In genomic region chr9:71490076-71490475, GRCm38 (mm10) we compare ENCODE assay signal across 29 mouse cellular contexts. TPM values are rescaled to one million over a fixed set of nuclear protein-coding genes. Genes with fewer than 3 reads are reported as not detected.
DNase-seq lines count a peak whose midpoint lies in the region; ATAC-seq and TF ChIP-seq lines count a peak whose summit lies in the region.
"Had no signal": no experiment of that assay in that cellular context is flagged by ENCODE, and none has a peak within 500 bp of the region (broad histone marks: within the 10 kb centered on the region; RNA-seq: fewer than 3 reads in every experiment).

No protein-coding gene starts in this region.

- H3K27me3 ChIP-seq in hindbrain, embryonic 10.5 days (ENCODE audit: insufficient read depth, poor library complexity, severe bottlenecking) = peaks cover 7% of the 10 kb centered on the region; the same call in 1 of the 2 replicates
- peaks cover 10% of the 10 kb centered on the region; the same call in 1 of the 2 replicates for H3K27me3 ChIP-seq in hindbrain, embryonic 13.5 days
- H3K27me3 ChIP-seq in kidney, embryonic 16.5 days (ENCODE audit: insufficient read depth, low read length) = no peaks in the 10 kb centered on the region
- H3K27me3 ChIP-seq: embryonic facial prominence, embryonic 15.5 days; forebrain, embryonic 15.5 days; heart, embryonic 13.5 days; Patski had no signal

- H3K36me3 ChIP-seq in hindbrain, embryonic 10.5 days = no peaks in the 10 kb centered on the region
- no peaks in the 10 kb centered on the region for H3K36me3 ChIP-seq in hindbrain, embryonic 13.5 days
- H3K36me3 ChIP-seq in kidney, embryonic 16.5 days (ENCODE audit: insufficient read depth, low read length) = no peaks in the 10 kb centered on the region
- no peaks in the 10 kb centered on the region for H3K36me3 ChIP-seq in ES-E14 (ENCODE audit: control insufficient read depth, insufficient read depth, low read length, poor library complexity, severe bottlenecking)
- H3K36me3 ChIP-seq: embryonic facial prominence, embryonic 15.5 days; forebrain, embryonic 15.5 days; heart, embryonic 13.5 days; liver, embryonic 12.5 days had no signal

- no peak overlapping the region for H3K9ac ChIP-seq in hindbrain, embryonic 13.5 days
- no peak overlapping the region for H3K9ac ChIP-seq in kidney, embryonic 16.5 days (replicated peaks; ENCODE audit: low read length)
- peak overlapping the region; percentile 53; the same call in 1 of the 2 replicates for H3K9ac ChIP-seq in ES-E14 (ENCODE audit: insufficient read depth, low read depth, low read length, poor library complexity, severe bottlenecking)
- H3K9ac ChIP-seq: embryonic facial prominence, embryonic 15.5 days; forebrain, embryonic 15.5 days; heart, embryonic 13.5 days; liver, embryonic 12.5 days; liver, postnatal 0 days had no signal

- 36% methylated on average over 3 of the region's 3 CpGs for WGBS in hindbrain, embryonic 10.5 days
- 40% methylated on average over 3 of the region's 3 CpGs for WGBS in hindbrain, embryonic 13.5 days
- WGBS in kidney, embryonic 16.5 days = 35% methylated on average over 3 of the region's 3 CpGs

- DNase-seq in hindbrain, embryonic 10.5 days (ENCODE audit: low spot score) = no peak
- DNase-seq in kidney, postnatal 25 days = no peak
- DNase-seq in ES-E14 (ENCODE audit: low read depth, low spot score) = no peak
- peak; percentile 42 for DNase-seq in embryo, embryonic 9.5 days (ENCODE audit: extremely low spot score)
- no peak for DNase-seq in cerebellum, adult 11-12 months
- DNase-seq: adrenal gland, postnatal 25 days; cerebellum, adult 2 months; cerebellum, postnatal 25 days; gastrocnemius, postnatal 25 days; heart, adult 18-20 months; heart, postnatal 10 days; kidney, postnatal 4 days; left cerebral cortex, postnatal 4 days; liver, postnatal 0 days; lung, postnatal 36 days; right cerebral cortex, postnatal 25 days; thymus, adult 2 months; thymus, postnatal 4 days had no signal

- no peak overlapping the region for H3K4me3 ChIP-seq in hindbrain, embryonic 10.5 days
- no peak overlapping the region for H3K4me3 ChIP-seq in hindbrain, embryonic 13.5 days
- H3K4me3 ChIP-seq in kidney, embryonic 16.5 days (ENCODE audit: low read length) = no peak overlapping the region
- no peak overlapping the region for H3K4me3 ChIP-seq in ES-E14 (ENCODE audit: insufficient read depth in 1 of 2, low read depth in 1 of 2, low read length in 2 of 2, poor library complexity in 1 of 2, severe bottlenecking in 1 of 2)
- H3K4me3 ChIP-seq: embryonic facial prominence, embryonic 15.5 days; forebrain, embryonic 15.5 days; heart, embryonic 13.5 days; liver, embryonic 12.5 days had no signal

- H3K27ac ChIP-seq in hindbrain, embryonic 10.5 days = peak overlapping the region; percentile 80
- no peak overlapping the region for H3K27ac ChIP-seq in hindbrain, embryonic 13.5 days
- peak overlapping the region; percentile 51 for H3K27ac ChIP-seq in kidney, embryonic 16.5 days (ENCODE audit: low read length)
- peak overlapping the region; percentile 58; the same call in 1 of the 2 replicates for H3K27ac ChIP-seq in ES-E14 (ENCODE audit: insufficient read depth, low read depth, low read length, poor library complexity, severe bottlenecking)
- H3K27ac ChIP-seq: embryonic facial prominence, embryonic 15.5 days; forebrain, embryonic 15.5 days; heart, embryonic 13.5 days; liver, embryonic 12.5 days had no signal

- H3K4me2 ChIP-seq in hindbrain, embryonic 13.5 days = no peak overlapping the region
- H3K4me2 ChIP-seq in kidney, embryonic 16.5 days (replicated peaks; ENCODE audit: low read depth, low read length) = no peak overlapping the region
- H3K4me2 ChIP-seq: embryonic facial prominence, embryonic 15.5 days; forebrain, embryonic 15.5 days; heart, embryonic 13.5 days; liver, embryonic 12.5 days; midbrain, embryonic 11.5 days had no signal

- no peak for ATAC-seq in hindbrain, embryonic 13.5 days (ENCODE audit: low FRiP score)
- ATAC-seq in kidney, embryonic 16.5 days (ENCODE audit: low FRiP score, low TSS enrichment) = no peak
- ATAC-seq in cerebellum, adult (ENCODE audit: insufficient number of reproducible peaks, low FRiP score, low TSS enrichment) = no peak
- ATAC-seq: forebrain, embryonic 15.5 days; hindbrain, embryonic 16.5 days; liver, embryonic 12.5 days; liver, postnatal 0 days; midbrain, embryonic 16.5 days; Patski had no signal

- no peaks in the 10 kb centered on the region for H3K9me3 ChIP-seq in hindbrain, embryonic 10.5 days
- no peaks in the 10 kb centered on the region for H3K9me3 ChIP-seq in hindbrain, embryonic 13.5 days
- no peaks in the 10 kb centered on the region for H3K9me3 ChIP-seq in kidney, embryonic 16.5 days (ENCODE audit: low read length)
- H3K9me3 ChIP-seq in ES-E14 (ENCODE audit: control insufficient read depth, insufficient read depth, low read depth, low read length) = no peaks in the 10 kb centered on the region
- H3K9me3 ChIP-seq: embryonic facial prominence, embryonic 15.5 days; forebrain, embryonic 15.5 days; heart, embryonic 13.5 days; liver, embryonic 12.5 days had no signal

- peaks cover 20% of the 10 kb centered on the region for H3K4me1 ChIP-seq in hindbrain, embryonic 10.5 days (replicated peaks)
- H3K4me1 ChIP-seq in hindbrain, embryonic 13.5 days (replicated peaks) = peaks cover 6% of the 10 kb centered on the region
- H3K4me1 ChIP-seq in kidney, embryonic 16.5 days (ENCODE audit: insufficient read depth, low read length) = peaks cover 37% of the 10 kb centered on the region
- H3K4me1 ChIP-seq in ES-E14 (ENCODE audit: control insufficient read depth in 2 of 2, insufficient read depth in 2 of 2, low read length in 2 of 2, poor library complexity in 1 of 2) = peaks cover 11 to 23% of the 10 kb centered on the region in 2 experiments

- in situ Hi-C loops in ES-E14 (cut with MboI; ENCODE audit: low sequenced_read_pairs in 2 of 2, unreplicated experiment in 2 of 2) = no loop called here

TF ChIP-seq in ES-E14, 5 proteins besides CTCF, POLR2A, EP300 and RAD21:
- no peak for TF ChIP-seq HCFC1 (IDR thresholded peaks at IDR 0.05; ENCODE audit: borderline replicate concordance, insufficient read depth, low read length)
- no peak for TF ChIP-seq ZNF384 (IDR thresholded peaks at IDR 0.05; ENCODE audit: low read depth, low read length)
- TF ChIP-seq MAFK (IDR thresholded peaks at IDR 0.05; ENCODE audit: insufficient read depth, low read depth, low read length) = 0 out of 2 replicates have a peak, but pooled peaks have one; percentile 21

RNA-seq across cellular contexts. Expression of gene Polr2m, which starts 4.3 kb away (rescaled TPM):
- polyA plus RNA-seq in hindbrain, embryonic 10.5 days (2016; fragmentation: Nextera tagmentation; extraction: Ambion mirVana) = 528 and 549 TPM in 2 replicates
- polyA plus RNA-seq in hindbrain, embryonic 13.5 days (2015; fragmentation: Nextera tagmentation; extraction: Ambion mirVana) = 320 and 335 TPM in 2 replicates
- polyA plus RNA-seq in kidney, embryonic 16.5 days (2015; fragmentation: Nextera tagmentation; extraction: Ambion mirVana) = 488 and 497 TPM in 2 replicates
- total RNA-seq in ES-E14 (2012; rRNA removed) = 119 and 163 TPM in 2 replicates
